Mouse (Mus musculus) heart, embryonic 10.5 days (tissue): ENCODE measurements around the gene Gm49380. TPM values are rescaled to one million over a fixed set of nuclear protein-coding genes. Genes with fewer than 3 reads are reported as not detected.
A peak's percentile ranks its signal among the peaks of the same experiment; 100 is the strongest.

Source experiments
- DNase-seq: peaks from one replicate; pipeline ENCODE4 v3.0.0-alpha.2; 2017; ENCODE audit warnings: low spot score
- H3K27ac ChIP-seq: fragments of 300-500 bp; sonication (generic); 2 replicates; pipeline ENCODE4 v1.5.1; 2016; ENCODE audit warnings: mild to moderate bottlenecking
- H3K27me3 ChIP-seq: fragments of 300-500 bp; sonication (generic); 2 replicates; pipeline ENCODE4 v1.6.1; 2016; ENCODE audit warnings: mild to moderate bottlenecking; ENCODE audit not compliant: poor library complexity, insufficient read depth, severe bottlenecking
- H3K36me3 ChIP-seq: fragments of 300-500 bp; sonication (generic); 2 replicates; pipeline ENCODE4 v1.6.1; 2016; ENCODE audit warnings: mild to moderate bottlenecking, moderate library complexity
- H3K4me1 ChIP-seq: fragments of 300-500 bp; sonication (generic); 2 replicates; pipeline ENCODE4 v1.6.1; 2016; ENCODE audit warnings: mild to moderate bottlenecking
- H3K4me3 ChIP-seq: fragments of 300-500 bp; sonication (generic); 2 replicates; pipeline ENCODE4 v1.5.1; 2016; ENCODE audit warnings: mild to moderate bottlenecking, moderate library complexity
- H3K9me3 ChIP-seq: fragments of 300-500 bp; sonication (generic); 2 replicates; pipeline ENCODE4 v1.6.1; 2016; ENCODE audit warnings: mild to moderate bottlenecking, moderate library complexity
- WGBS: fragments of 180-500 bp; shearing (Covaris S2); methylation state at CpG from one replicate; pipeline ENCODE4 v1.1.7; 2016; 5-methylcytosine and 5-hydroxymethylcytosine counted together
- polyA plus RNA-seq: library from polyadenylated mRNA; unstranded; fragments of >200 nt; fragmentation: Nextera tagmentation; extraction: Ambion mirVana; gene quantifications from 2 replicates; pipeline ENCODE4 v1.2.1, GENCODE M21; 2016

Gene Gm49380
- polyA plus RNA-seq, 1 experiment from 2014 or later, result 0.18 TPM

DNA sequence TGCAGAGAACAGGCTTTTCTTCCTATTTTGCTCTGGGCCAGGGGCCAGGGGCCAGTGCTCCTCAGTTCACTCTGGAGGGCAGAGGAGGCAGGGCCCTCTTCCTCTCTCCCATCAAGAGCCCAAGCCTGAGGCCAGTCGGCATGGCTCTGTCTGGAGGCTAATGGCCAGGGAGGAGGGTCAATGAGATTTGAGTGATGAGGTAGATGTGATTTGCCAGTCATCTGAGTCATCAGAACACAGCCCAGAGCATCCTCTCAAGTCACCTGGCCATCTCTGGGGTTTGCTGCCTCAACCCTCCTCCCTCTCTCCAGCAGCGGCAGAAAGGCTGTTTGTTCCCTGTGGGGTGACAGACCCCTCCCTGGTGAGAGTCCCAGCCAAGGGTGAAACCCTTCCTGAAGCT, 20.0 kb upstream of the Gm49380 start:
- peaks cover 60% of the 10 kb centered on the region for H3K27me3 ChIP-seq
- 20% methylated on average over 2 of the region's 2 CpGs for WGBS
- peak overlapping the region; percentile 91; the same call in 1 of the 2 replicates for H3K27ac ChIP-seq
- no peaks in the 10 kb centered on the region for H3K9me3 ChIP-seq
- H3K36me3 ChIP-seq, result peaks cover 18% of the 10 kb centered on the region
- H3K4me1 ChIP-seq, result peaks cover 70% of the 10 kb centered on the region
- DNase-seq, result no peak
- peak overlapping the region; percentile 83 for H3K4me3 ChIP-seq

DNA sequence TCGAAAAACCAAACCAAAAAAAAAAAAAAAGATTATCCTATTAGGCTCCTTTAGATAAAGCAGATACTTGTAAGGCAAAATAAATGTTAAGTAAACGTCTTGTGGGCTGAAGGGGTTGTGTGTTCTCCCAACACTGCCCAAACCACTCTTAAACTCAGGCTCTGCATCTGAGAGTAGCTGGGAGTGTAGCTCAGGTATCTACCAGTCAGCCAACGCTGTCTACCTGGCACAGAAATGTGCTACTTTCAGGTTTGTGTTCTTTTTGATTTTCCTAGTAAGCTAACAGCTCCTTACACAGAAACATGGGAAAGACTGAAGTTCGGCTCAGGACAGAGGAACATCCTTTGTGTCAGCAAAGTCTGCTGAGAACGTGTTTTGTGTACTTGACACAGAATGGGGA, 18.9 kb upstream of the Gm49380 start:
- Histone ChIP-seq H3K36me3 (peaks cover 9% of the 10 kb centered on the region), H3K27me3 (peaks cover 59% of the 10 kb centered on the region), H3K4me3 (no peak overlapping the region), H3K9me3 (no peaks in the 10 kb centered on the region), H3K27ac (peak overlapping the region; percentile 45; the same call in 1 of the 2 replicates), H3K4me1 (peaks cover 73% of the 10 kb centered on the region)
- WGBS, result 61% methylated on average over 5 of the region's 5 CpGs
- DNase-seq, result no peak

DNA sequence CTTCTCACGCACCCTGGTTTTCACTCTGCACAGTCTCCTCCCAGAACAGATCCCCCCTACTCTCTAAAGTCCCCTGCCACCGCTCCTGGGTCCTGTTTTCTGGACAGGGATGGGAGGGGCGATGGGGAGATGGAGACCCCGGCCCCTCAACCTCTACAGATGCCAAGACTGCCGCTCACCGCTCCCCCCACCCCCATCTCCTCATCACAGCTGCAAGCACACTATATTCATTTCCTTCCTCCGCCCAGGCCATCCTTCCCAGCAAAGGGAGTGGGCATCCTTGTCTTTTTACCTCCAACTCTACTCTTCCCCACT, 17.9 kb upstream of the Gm49380 start:
- no peaks in the 10 kb centered on the region; the same call in 1 of the 2 replicates for H3K36me3 ChIP-seq
- peaks cover 70% of the 10 kb centered on the region for H3K4me1 ChIP-seq
- peak overlapping the region; percentile 91 for H3K27ac ChIP-seq
- peaks cover 50% of the 10 kb centered on the region for H3K27me3 ChIP-seq
- no peaks in the 10 kb centered on the region for H3K9me3 ChIP-seq
- WGBS, result 34% methylated on average over 7 of the region's 7 CpGs
- 0 out of 2 replicates have a peak overlapping the region, but pooled peaks have one; percentile 5 for H3K4me3 ChIP-seq
- DNase-seq, result no peak

DNA sequence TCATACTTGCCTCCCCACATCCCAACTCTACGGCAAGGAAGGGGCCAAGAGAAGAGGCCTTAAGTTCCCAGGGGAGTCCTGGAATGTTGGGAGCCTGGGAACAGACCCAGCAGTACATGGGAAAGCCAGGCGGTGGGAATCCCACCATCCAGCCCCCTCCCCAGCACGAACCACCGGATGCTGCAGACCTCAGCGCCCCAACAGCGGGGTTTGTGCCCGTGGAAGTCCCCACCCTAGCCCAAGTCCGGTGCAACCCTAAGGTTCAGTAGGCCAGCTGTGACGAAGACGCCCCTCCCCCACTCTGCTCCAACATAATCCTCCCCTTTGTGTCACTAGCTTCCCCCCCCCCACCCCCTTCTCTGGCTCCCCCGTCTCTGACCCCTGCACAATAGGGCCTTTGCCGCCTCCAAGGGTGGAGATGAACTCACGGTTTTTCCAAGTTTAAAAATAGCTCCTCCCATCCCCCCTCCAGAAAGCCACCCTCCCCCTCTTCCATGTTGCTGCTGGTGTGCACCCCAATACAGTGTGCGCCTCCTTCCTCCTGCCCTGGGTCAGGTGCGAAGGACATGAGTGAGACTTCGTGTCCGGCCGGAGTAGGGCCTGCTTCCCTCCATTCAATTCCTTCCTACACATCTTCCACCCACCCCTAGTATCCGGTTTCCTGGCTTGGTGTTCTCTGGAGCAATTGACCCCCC, 17.4 kb upstream of the Gm49380 start:
- peak overlapping the region; percentile 63 for H3K4me3 ChIP-seq
- peaks cover 68% of the 10 kb centered on the region for H3K4me1 ChIP-seq
- peak; percentile 80 for DNase-seq
- peak overlapping the region; percentile 91 for H3K27ac ChIP-seq
- H3K27me3 ChIP-seq, result peaks cover 45% of the 10 kb centered on the region
- no peaks in the 10 kb centered on the region for H3K36me3 ChIP-seq
- WGBS, result 11% methylated on average over 19 of the region's 19 CpGs
- no peaks in the 10 kb centered on the region for H3K9me3 ChIP-seq

DNA sequence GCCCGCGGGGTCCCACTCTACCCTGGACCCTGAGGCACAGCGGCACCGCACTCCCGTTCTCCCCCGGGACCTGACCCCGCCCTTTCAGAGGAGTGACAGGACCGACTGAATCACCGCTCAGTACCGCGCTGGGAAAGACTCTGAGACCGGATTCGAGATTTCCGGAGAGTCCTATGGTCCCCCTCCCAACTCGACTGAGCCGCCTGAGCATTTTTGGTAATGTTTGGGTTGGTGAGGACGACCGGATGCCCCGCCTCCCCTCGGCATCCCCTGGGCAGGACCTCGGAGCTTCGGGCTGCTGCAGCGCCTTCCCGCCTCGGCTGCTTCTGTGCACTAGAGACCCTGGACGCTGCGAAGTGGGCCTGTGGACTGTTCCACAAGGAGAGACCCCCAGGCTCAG, 16.7 kb upstream of the Gm49380 start:
- Histone ChIP-seq H3K36me3 (no peaks in the 10 kb centered on the region), H3K9me3 (no peaks in the 10 kb centered on the region), H3K4me1 (peaks cover 64% of the 10 kb centered on the region), H3K27ac (peak overlapping the region; percentile 91), H3K27me3 (peaks cover 38% of the 10 kb centered on the region), H3K4me3 (peak overlapping the region; percentile 63)
- DNase-seq, result peak; percentile 88
- WGBS, result under 1% methylated on average over 27 of the region's 27 CpGs

DNA sequence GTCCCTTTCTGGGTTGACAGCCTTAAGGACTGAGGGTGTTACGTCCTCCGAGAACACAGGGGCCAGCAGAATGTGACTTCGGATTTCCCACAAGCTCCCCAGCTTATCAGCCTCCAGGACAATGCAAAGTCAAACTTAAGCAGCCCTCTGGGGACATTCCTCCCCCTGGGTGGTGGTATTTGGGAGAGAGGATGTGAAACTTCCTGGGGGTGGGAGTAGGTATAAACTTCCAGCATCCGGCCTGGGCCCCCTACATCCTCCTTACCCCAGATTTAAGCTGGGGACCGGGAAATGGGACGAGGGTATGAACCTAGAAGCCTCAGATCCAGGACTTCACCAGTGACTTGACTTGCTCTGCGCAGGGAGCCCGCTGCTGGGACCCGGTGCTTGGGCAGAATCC, 16.3 kb upstream of the Gm49380 start:
- H3K4me3 ChIP-seq, result peak overlapping the region; percentile 63
- H3K4me1 ChIP-seq, result peaks cover 60% of the 10 kb centered on the region
- DNase-seq, result peak; percentile 70
- H3K9me3 ChIP-seq, result no peaks in the 10 kb centered on the region
- peak overlapping the region; percentile 91 for H3K27ac ChIP-seq
- peaks cover 34% of the 10 kb centered on the region for H3K27me3 ChIP-seq
- no peaks in the 10 kb centered on the region for H3K36me3 ChIP-seq
- WGBS, result under 1% methylated on average over 9 of the region's 9 CpGs

DNA sequence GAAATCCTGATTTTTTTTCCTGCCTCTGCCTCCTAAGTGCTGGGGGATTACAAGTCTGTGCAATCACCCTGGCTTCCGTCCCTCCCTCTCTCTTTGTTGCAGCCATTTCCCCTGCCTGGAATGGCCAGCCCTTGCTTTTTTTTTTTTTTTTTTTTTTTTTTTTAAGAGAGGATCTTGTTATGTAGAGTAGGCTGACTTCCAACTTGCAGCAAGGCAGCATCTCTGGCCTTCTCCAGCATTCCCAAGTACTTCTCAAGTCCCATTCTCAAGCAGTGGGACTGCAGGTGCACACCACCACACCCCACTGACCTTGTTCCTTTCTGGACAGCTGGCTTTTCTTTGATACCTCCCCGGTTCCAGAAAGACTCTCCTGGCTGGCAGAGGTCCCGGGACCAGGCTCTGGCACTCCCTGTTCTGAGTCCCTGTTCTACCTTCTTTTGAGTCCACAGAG, 14.1 kb upstream of the Gm49380 start:
- no peak overlapping the region for H3K4me3 ChIP-seq
- H3K4me1 ChIP-seq, result peaks cover 43% of the 10 kb centered on the region
- H3K27ac ChIP-seq, result peak overlapping the region; percentile 47; the same call in 1 of the 2 replicates
- no peaks in the 10 kb centered on the region for H3K9me3 ChIP-seq
- 50% methylated on average over 3 of the region's 3 CpGs for WGBS
- no peaks in the 10 kb centered on the region for H3K36me3 ChIP-seq
- no peak for DNase-seq
- H3K27me3 ChIP-seq, result peaks cover 12% of the 10 kb centered on the region; the same call in 1 of the 2 replicates

DNA sequence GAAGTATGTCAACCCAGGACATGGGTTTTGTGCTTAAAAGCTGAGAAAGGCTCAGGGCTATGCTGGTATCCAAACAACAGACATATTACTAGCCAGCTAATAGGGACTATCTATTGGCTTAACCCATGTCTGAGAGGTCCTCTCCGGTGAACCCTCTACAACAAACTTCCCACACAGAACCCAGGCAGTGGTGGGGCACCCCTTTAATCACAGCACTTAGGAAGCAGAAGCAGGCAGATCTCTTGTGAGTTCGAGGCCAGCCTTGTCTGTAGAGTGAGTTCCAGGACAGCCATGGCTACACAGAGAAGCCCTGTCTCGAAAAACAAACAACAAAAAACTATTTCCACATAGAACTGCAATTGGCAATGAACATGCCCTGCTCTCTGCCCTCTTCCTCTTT, 13.4 kb upstream of the Gm49380 start:
- Histone ChIP-seq H3K9me3 (no peaks in the 10 kb centered on the region), H3K4me3 (no peak overlapping the region), H3K27ac (no peak overlapping the region), H3K27me3 (peaks cover 8% of the 10 kb centered on the region; the same call in 1 of the 2 replicates), H3K36me3 (no peaks in the 10 kb centered on the region), H3K4me1 (peaks cover 43% of the 10 kb centered on the region)
- DNase-seq, result no peak
- 77% methylated on average over 3 of the region's 3 CpGs for WGBS

DNA sequence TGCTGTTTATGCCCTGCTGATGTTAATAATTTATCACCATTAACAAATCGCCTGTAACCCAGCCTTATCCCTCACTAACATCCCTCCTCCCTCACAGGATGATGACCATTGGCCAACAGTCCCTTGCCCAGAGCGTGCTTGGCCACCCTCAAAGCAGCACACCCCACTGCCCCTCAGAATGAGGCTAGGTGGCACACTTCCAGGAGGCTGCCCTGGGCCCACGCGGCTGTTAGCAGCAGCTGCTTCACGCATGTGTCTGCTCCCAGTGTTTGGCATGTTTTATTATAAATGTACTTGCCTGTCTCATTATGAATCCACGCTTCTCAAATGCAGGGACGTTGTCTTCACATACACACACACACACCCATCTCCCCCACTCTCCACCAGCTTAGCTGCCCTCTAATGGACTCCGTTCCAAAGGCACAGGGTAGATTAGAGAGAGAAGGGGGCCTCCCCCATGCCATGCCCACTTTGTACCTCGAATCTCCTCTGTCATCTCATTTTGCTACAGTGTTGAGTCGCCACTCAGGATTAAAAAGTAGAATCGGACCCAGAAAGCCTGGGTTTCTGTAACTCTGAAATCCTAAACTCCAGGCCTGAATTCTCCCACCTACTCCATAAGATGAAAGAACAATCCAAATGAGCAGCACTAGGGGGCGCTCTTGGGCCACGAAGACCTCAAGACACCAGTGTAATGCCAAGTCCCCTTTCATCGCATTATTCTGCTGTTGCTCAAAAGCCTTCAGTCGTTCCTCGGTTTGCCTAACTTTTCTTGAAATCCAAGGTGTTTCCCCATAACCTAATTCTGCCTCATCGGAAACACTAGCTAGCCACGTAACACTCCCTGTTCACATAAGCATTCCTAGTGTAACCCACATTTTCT, 12.5 kb upstream of the Gm49380 start:
- Histone ChIP-seq H3K9me3 (no peaks in the 10 kb centered on the region), H3K4me3 (peak overlapping the region; percentile 28; the same call in 1 of the 2 replicates), H3K36me3 (no peaks in the 10 kb centered on the region), H3K27me3 (peaks cover 1% of the 10 kb centered on the region; the same call in 1 of the 2 replicates), H3K27ac (peak overlapping the region; percentile 53; the same call in 1 of the 2 replicates), H3K4me1 (peaks cover 34% of the 10 kb centered on the region)
- DNase-seq, result peak; percentile 91
- WGBS, result 33% methylated on average over 18 of the region's 18 CpGs

DNA sequence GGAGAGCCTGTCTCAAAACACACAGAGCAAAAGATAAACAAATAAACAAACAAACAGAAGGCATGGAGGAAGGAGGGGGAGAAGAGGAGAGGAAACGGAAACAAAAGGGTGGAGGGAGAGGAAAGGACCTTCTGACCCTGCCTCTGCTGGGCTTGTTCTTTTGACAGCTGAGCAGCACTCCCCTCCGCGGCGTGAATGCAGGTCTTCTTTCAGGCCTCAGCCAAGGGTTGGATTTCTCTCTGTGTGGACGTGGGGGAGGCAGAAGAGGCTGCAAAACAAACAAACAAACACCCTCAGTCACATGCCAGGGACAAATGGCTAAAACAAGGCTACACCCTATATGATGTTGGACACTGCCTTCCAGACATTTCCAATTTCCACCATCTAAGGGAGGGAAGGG, 11.7 kb upstream of the Gm49380 start:
- no peak for DNase-seq
- 59% methylated on average over 5 of the region's 5 CpGs for WGBS
- Histone ChIP-seq H3K27me3 (no peaks in the 10 kb centered on the region), H3K36me3 (no peaks in the 10 kb centered on the region), H3K4me3 (no peak overlapping the region), H3K27ac (no peak overlapping the region), H3K4me1 (peaks cover 27% of the 10 kb centered on the region), H3K9me3 (no peaks in the 10 kb centered on the region)

DNA sequence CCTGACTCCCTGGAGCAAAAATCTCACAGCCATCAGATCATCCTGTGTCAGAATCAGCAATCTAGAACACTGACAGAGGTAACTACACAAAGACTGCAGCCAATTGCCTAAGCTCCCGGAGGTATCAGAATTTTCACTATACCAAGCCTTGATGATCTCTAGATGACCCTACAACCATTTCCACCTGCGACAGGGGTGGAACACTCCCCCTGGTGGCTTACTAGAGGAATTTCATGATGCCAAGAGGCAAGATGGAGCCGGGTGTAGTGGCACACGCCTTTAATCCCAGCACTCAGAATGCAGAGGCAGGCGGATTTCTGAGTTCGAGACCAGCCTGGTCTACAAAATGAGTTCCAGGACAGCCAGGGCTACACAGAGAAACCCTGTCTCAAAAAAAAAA, 11.0 kb upstream of the Gm49380 start:
- Histone ChIP-seq H3K4me3 (no peak overlapping the region), H3K27ac (no peak overlapping the region), H3K9me3 (no peaks in the 10 kb centered on the region), H3K27me3 (no peaks in the 10 kb centered on the region), H3K36me3 (no peaks in the 10 kb centered on the region), H3K4me1 (peaks cover 20% of the 10 kb centered on the region)
- no peak for DNase-seq
- 73% methylated on average over 6 of the region's 6 CpGs for WGBS

DNA sequence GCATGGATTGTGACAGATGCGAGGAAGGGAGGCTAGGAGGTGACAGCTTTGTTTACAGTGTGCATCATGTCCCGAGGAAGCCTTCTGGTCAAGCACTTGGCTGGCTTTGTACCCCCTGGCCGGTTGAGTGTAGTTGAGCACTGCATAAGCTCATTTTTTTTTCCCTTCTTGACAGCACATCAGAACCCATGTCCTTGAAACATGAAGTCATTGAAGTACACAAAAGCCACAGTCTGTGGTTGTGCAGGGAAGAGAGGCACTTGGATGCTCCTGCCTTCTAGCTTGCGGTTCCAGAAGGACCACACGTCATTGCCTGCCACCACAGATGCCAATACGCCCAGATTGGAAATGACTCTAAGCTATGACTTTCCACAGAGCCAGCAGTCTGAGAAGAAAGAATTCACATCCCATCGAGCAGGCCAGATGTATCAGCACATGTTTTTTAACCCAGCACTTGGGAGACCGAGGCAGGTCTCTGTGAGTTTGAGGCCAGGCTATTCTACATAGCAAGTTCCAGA, 6.7 kb upstream of the Gm49380 start:
- no peaks in the 10 kb centered on the region for H3K36me3 ChIP-seq
- 82% methylated on average over 8 of the region's 8 CpGs for WGBS
- H3K9me3 ChIP-seq, result no peaks in the 10 kb centered on the region
- no peak for DNase-seq
- no peaks in the 10 kb centered on the region for H3K27me3 ChIP-seq
- H3K27ac ChIP-seq, result no peak overlapping the region
- H3K4me3 ChIP-seq, result no peak overlapping the region
- 0 out of 2 replicates have a peak, but pooled peaks cover 5% of the 10 kb centered on the region for H3K4me1 ChIP-seq

DNA sequence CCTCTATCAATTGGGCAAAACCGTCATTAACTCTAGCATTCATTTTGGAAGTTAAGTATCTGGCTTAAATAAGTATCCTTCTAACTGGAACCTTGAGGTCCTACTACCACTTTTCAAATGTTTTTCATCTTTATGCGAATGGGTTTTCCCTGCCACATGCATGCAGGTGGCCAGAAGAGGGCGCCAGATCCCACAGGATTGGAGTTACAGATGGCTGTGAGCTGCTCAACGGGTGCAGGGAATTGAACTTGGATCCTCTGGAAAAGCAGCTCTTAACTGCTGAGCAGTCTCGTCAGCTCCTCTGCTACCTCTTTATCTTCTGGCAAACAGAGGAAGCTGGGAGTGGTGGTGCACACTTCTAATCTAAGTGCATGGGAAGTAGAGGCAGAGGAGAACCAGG, 5.7 kb upstream of the Gm49380 start:
- Histone ChIP-seq H3K27me3 (no peaks in the 10 kb centered on the region), H3K27ac (no peak overlapping the region), H3K4me1 (0 out of 2 replicates have a peak, but pooled peaks cover 5% of the 10 kb centered on the region), H3K4me3 (no peak overlapping the region), H3K9me3 (no peaks in the 10 kb centered on the region), H3K36me3 (no peaks in the 10 kb centered on the region)
- DNase-seq, result no peak
- WGBS, result 45% methylated on average over 5 of the region's 5 CpGs
